Mouse (Mus musculus) kidney, postnatal 0 days (tissue): ENCODE measurements at regions not wholly inside any gene's neighbourhood (a gene's known extent, or its start where the extent isn't known, plus 50 kb on each side); places are given as distances from the start of the nearest gene placed in this dataset.
A peak's percentile ranks its signal among the peaks of the same experiment; 100 is the strongest.

Experiments used
- ATAC-seq: fragments of 200-750 bp; cut with Nextera tagmentation; replicated peaks from 2 replicates; pipeline ENCODE4 v1.8.0; 2017; ENCODE audit warnings: low read depth, moderate number of reproducible peaks, moderate TSS enrichment, moderate library complexity; ENCODE audit not compliant: low FRiP score
- DNase-seq: peaks from one replicate; pipeline ENCODE4 v3.0.0-alpha.2; 2016; ENCODE audit warnings: low spot score
- H3K27ac ChIP-seq: fragments of 300-500 bp; sonication (generic); 2 replicates; pipeline ENCODE4 v1.5.1; 2014; ENCODE audit warnings: mild to moderate bottlenecking
- H3K27me3 ChIP-seq: fragments of 300-500 bp; sonication (generic); 2 replicates; pipeline ENCODE4 v1.6.1; 2014; ENCODE audit warnings: low read length, mixed read lengths; ENCODE audit not compliant: insufficient read depth
- H3K36me3 ChIP-seq: fragments of 300-500 bp; sonication (generic); 2 replicates; pipeline ENCODE4 v1.6.1; 2014; ENCODE audit warnings: low read length, mixed read lengths; ENCODE audit not compliant: insufficient read depth
- H3K4me1 ChIP-seq: fragments of 300-500 bp; sonication (generic); replicated peaks from 2 replicates; pipeline ENCODE4 v1.6.1; 2014; ENCODE audit warnings: antibody characterized with exemption, low read length, mixed read lengths; ENCODE audit not compliant: insufficient read depth
- H3K4me2 ChIP-seq: fragments of 300-500 bp; sonication (generic); 2 replicates; pipeline ENCODE4 v1.6.1; 2014; ENCODE audit warnings: mild to moderate bottlenecking, low read length, moderate library complexity, mixed read lengths
- H3K4me3 ChIP-seq: fragments of 300-500 bp; sonication (generic); replicated peaks from 2 replicates; pipeline ENCODE4 v1.5.1; 2014; ENCODE audit warnings: low read depth, low read length
- H3K9ac ChIP-seq: fragments of 300-500 bp; sonication (generic); 2 replicates; pipeline ENCODE4 v1.6.1; 2014; ENCODE audit warnings: low read depth, low read length
- H3K9me3 ChIP-seq: fragments of 300-500 bp; sonication (generic); replicated peaks from 2 replicates; pipeline ENCODE4 v1.6.1; 2016; ENCODE audit warnings: low read length, inconsistent platforms, mixed read lengths
- CTCF ChIP-seq: IDR thresholded peaks from 2 replicates; pipeline ENCODE4 v1.5.1; 2016; ENCODE audit warnings: antibody characterized with exemption, low read depth, mild to moderate bottlenecking, moderate library complexity
- WGBS: fragments of 180-500 bp; shearing (Covaris S2); extraction: QIAGEN DNeasy Blood & Tissue Kit; methylation state at CpG from one replicate; pipeline ENCODE4 v1.1.7; 2014; 5-methylcytosine and 5-hydroxymethylcytosine counted together

GRCm38 (mm10) chr3:18620608-18621007 is 672.4 kb downstream of the Cypt12 start:
- no peaks in the 10 kb centered on the region for H3K27me3 ChIP-seq
- no peak overlapping the region for H3K4me3 ChIP-seq
- peak; percentile 40 for DNase-seq
- H3K9ac ChIP-seq = no peak overlapping the region
- TF ChIP-seq CTCF = no peak
- 28% methylated on average over 7 of the region's 7 CpGs for WGBS
- no peak overlapping the region for H3K27ac ChIP-seq
- ATAC-seq = no peak
- no peaks in the 10 kb centered on the region for H3K9me3 ChIP-seq
- no peak overlapping the region for H3K4me2 ChIP-seq
- H3K36me3 ChIP-seq = no peaks in the 10 kb centered on the region
- peaks cover 9% of the 10 kb centered on the region; the same call in 1 of the 2 replicates for H3K4me1 ChIP-seq

DNA sequence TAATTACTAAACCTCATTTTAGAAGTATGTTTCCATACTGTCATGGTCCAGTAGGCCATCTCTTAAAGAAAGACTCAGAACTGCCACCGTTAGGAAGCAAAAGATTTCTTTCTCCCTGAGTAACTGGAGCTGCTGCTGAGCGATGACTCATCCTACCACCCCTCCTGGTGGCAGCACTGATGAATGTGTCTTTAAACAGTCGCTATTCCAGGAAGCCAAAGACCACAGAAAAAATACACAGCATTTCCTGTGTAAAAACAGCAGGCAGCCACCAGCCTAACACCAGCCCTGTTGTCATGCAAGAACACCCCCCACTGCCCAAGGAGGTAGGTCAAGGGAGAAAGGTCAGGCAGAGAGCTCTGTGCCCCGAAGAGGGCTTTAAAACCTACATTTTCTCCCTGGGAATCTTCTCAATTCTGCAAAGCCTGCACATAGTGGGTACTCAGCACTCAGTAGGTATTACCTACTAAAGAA is 675.7 kb downstream of the Cypt12 start:
- Histone ChIP-seq H3K4me3 (no peak overlapping the region), H3K27me3 (no peaks in the 10 kb centered on the region), H3K9ac (no peak overlapping the region), H3K27ac (peak overlapping the region; percentile 82), H3K36me3 (no peaks in the 10 kb centered on the region), H3K9me3 (no peaks in the 10 kb centered on the region), H3K4me1 (peaks cover 9% of the 10 kb centered on the region; the same call in 1 of the 2 replicates), H3K4me2 (peak overlapping the region; percentile 62)
- ATAC-seq (peak; percentile 85), DNase-seq (peak; percentile 94)
- WGBS = 2% methylated on average over 4 of the region's 4 CpGs
- peak; percentile 84 for TF ChIP-seq CTCF

DNA sequence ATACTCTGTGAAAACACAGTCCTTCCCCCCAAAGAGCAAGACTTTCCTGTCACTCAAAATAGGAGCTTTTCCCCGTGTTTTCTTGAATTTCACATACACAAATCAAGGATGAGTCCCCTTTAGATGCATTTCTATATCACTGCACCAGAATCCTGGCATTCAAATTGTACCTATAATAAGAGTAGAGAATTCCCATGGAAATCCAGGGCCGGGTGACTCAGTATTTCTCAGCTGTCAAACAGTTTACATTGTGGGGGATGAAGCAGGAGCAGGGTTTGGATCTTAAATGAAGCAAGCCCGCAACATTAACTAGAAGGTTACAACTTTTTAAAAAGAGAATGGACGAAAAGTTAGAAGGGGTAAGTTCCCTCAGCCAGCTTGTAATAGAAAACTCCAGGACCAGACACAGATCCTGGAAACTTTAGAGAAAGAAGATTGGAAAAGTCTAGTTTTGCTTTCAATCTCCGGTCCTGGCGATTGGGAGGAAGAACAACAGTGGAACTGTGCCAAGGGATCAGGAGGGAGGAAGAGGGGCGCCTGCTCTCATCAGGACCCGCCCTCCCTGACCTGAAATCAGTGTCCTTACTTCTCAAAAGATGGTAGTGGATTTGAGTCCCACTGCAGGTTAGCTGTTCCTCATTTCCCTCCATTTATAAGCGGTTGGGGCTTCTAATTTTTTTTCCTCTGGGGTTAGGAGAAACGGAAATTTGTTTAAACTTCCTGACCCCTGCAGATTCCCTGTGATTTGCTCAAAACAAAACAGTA is 676.4 kb downstream of the Cypt12 start:
- H3K9ac ChIP-seq = peak overlapping the region; percentile 38; the same call in 1 of the 2 replicates
- ATAC-seq (no peak), DNase-seq (peak; percentile 67)

GRCm38 (mm10) chr3:18625395-18626328 is 677.5 kb downstream of the Cypt12 start:
- H3K9ac ChIP-seq = peak overlapping the region; percentile 54; the same call in 1 of the 2 replicates
- DNase-seq (peak; percentile 59), ATAC-seq (peak; percentile 27; the same call in 1 of the 2 replicates)
- peak overlapping the region; percentile 25 for H3K4me3 ChIP-seq
- no peaks in the 10 kb centered on the region for H3K27me3 ChIP-seq
- no peaks in the 10 kb centered on the region for H3K9me3 ChIP-seq
- TF ChIP-seq CTCF = no peak
- peak overlapping the region; percentile 62 for H3K4me2 ChIP-seq
- H3K27ac ChIP-seq = peak overlapping the region; percentile 82
- peaks cover 9% of the 10 kb centered on the region; the same call in 1 of the 2 replicates for H3K4me1 ChIP-seq
- H3K36me3 ChIP-seq = no peaks in the 10 kb centered on the region
- WGBS = 12% methylated on average over 32 of the region's 32 CpGs

More for the DNA sequence above, 676.4 kb downstream of the Cypt12 start:
- TF ChIP-seq CTCF = no peak
- Histone ChIP-seq H3K4me1 (peaks cover 9% of the 10 kb centered on the region; the same call in 1 of the 2 replicates), H3K4me3 (peak overlapping the region; percentile 25), H3K27me3 (no peaks in the 10 kb centered on the region), H3K9me3 (no peaks in the 10 kb centered on the region), H3K4me2 (peak overlapping the region; percentile 62), H3K27ac (peak overlapping the region; percentile 82), H3K36me3 (no peaks in the 10 kb centered on the region)
- 2% methylated on average over 10 of the region's 10 CpGs for WGBS

- no peak overlapping the region for H3K27ac ChIP-seq
- H3K36me3 ChIP-seq = no peaks in the 10 kb centered on the region
- H3K4me1 ChIP-seq = peaks cover 9% of the 10 kb centered on the region; the same call in 1 of the 2 replicates
- DNase-seq (no peak), ATAC-seq (no peak)
- H3K27me3 ChIP-seq = no peaks in the 10 kb centered on the region
- H3K4me2 ChIP-seq = peak overlapping the region; percentile 62
- no peak overlapping the region for H3K4me3 ChIP-seq
- WGBS = 56% methylated on average over 6 of the region's 6 CpGs
- TF ChIP-seq CTCF = no peak
- H3K9me3 ChIP-seq = no peaks in the 10 kb centered on the region
- H3K9ac ChIP-seq = no peak overlapping the region
Measured at GRCm38 (mm10) chr3:18626375-18626774, 678.2 kb downstream of the Cypt12 start.

DNA sequence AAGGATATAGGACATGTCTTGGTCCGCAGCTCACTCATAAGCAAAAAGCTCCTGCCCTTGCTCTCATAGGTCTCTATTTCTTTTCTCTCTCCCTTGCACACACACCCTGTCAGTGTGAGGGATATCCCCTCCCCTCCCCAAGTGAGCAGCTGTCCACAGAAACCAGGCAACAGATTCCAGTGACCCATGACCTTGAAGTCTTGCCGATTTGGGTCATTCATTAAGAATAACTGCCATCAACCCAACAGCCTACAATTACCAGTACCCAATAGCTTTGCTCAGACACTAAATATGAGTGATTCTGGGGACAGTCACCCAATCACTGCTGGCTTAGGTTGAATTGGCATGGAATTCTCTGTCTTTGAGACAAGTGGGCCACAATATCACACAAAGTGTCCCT is 678.6 kb downstream of the Cypt12 start:
- Histone ChIP-seq H3K9ac (no peak overlapping the region), H3K36me3 (no peaks in the 10 kb centered on the region), H3K4me3 (no peak overlapping the region), H3K27me3 (no peaks in the 10 kb centered on the region), H3K27ac (no peak overlapping the region), H3K4me1 (peaks cover 9% of the 10 kb centered on the region; the same call in 1 of the 2 replicates), H3K4me2 (no peak overlapping the region), H3K9me3 (no peaks in the 10 kb centered on the region)
- TF ChIP-seq CTCF = no peak
- ATAC-seq (no peak), DNase-seq (no peak)
- 48% methylated on average over 2 of the region's 2 CpGs for WGBS
